Mouse (Mus musculus): ENCODE measurements around the gene Olfr266.

DNA sequence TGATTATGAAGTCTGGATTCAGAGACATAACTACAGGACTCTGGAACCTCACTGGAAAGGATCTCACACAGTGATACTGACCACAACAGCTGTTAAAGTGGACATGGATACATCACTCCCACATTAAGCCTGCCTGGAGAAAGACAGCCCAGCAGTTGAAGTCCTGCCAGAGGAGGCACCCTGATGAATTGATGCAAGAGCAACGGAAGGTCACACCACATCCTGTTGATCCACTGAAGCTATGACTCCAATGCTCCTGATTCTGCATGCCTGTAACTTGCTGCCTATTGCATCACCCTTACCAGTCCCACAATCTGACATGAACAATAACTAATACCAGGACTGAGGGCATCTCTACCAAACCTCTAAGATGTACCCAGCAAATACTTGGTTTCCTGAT lies 6.0 kb upstream of the Olfr266 start:
- TF ChIP-seq GATA1 (IDR thresholded peaks at IDR 0.05; ENCODE audit: borderline replicate concordance, low read length) (no peak), TAL1 (conservative IDR thresholded peaks at IDR 0.05; ENCODE audit: low read depth, low read length) (no peak), CTCF (IDR thresholded peaks at IDR 0.05; ENCODE audit: low read depth, low read length) (no peak)
